Mouse (Mus musculus) common myeloid progenitor, adult 5-6 weeks (primary cell): ENCODE measurements at regions not wholly inside any gene's neighbourhood (a gene's known extent, or its start where the extent isn't known, plus 50 kb on each side); places are given as distances from the start of the nearest gene placed in this dataset.
"Not testable (repeated sequence)": the region's sequence is repeated elsewhere in the genome, so short reads cannot be mapped to it uniquely, and the experiment has no call there.

ENCODE experiments used
- ATAC-seq: replicated peaks from 2 replicates; pipeline ENCODE4 v1.8.0; 2016; ENCODE audit warnings: low read depth, mild to moderate bottlenecking, moderate TSS enrichment, inconsistent platforms; ENCODE audit not compliant: poor library complexity, severe bottlenecking

GRCm38 (mm10) chr1:189156906-189157305 lies 149.3 kb upstream of the Kctd3 start:
- no peak for ATAC-seq

DNA sequence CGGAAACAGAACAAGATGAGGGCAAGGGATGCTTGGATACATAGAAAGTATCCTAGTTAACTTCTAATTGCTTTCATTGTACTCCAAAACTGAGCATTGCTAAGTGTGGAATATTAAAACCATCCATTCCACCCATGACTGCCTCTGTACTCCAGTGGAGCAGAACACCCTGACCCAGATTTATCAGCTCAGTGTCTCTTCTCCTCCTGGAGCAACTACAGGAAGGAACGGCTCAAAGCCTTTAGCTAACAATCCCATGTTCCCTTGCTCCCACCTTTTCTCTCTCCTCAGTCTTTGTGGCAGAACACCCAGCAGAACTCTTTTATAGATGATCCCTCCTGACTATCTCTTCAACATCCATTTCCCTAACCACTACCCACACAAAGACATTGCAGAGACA lies 146.7 kb upstream of the Kctd3 start:
- ATAC-seq = no peak

DNA sequence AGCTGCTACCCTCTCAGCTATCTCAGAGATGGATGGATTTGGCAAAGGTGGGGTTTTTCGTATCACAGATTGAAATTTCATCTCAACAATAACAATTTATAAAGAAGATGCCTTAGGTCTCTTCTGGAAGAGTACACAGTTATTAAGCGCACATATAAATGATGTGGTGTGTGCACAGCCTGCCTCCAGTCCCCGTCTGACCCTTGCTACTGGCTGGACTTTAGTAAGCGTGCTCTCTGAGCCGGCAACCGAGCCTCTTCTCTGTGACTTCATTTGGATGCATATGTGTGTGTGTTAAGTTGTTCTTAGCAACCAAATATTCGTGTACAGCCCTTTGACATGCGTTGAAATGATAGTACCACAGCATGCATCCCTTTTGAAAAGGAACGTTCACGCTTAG lies 145.5 kb upstream of the Kctd3 start:
- no peak for ATAC-seq

- ATAC-seq = no peak
Measured at GRCm38 (mm10) chr1:189142982-189143451, 135.4 kb upstream of the Kctd3 start.

DNA sequence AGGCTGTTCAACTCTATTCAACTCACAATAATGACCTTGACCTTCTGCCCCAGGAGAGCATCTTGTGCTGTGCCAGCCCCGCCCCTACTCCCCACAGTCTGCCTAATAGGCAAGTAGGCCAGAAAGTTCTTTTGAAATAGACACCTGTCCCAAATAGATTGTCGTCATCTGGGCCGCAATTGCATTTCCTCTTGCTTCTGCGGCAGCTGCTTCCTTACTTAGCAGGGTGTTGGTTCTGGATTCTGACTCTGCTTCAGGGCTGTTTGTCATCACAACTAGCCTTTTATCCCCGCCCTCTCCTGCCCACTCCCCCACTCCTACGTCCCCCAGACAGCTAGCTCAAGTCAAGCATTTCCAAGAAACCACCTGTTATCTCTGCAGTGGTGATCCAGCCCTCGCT lies 134.9 kb upstream of the Kctd3 start:
- ATAC-seq = no peak

GRCm38 (mm10) chr1:189141694-189142093 lies 134.1 kb upstream of the Kctd3 start:
- ATAC-seq = no peak

GRCm38 (mm10) chr1:189136731-189137385 lies 129.2 kb upstream of the Kctd3 start:
- ATAC-seq = no peak

DNA sequence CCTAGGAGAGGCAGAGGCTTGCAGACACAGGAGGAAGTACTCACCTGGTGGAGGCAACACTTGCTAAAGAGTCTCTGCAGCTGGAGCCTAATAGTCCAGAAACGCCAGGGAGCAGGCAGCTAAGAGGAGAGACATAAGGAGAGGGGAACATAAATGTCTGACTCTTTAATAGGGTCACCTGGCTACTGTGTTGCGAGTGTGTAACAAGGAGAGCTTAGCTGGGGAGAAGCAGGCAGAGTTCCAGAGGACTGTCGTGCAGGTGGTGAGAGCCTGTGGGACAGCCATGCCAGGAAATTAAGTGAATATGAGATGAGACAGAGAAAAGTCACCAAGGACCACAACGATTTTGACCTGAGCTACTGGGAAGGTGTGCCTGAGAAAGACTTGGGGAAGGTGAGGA lies 128.2 kb upstream of the Kctd3 start:
- no peak for ATAC-seq

DNA sequence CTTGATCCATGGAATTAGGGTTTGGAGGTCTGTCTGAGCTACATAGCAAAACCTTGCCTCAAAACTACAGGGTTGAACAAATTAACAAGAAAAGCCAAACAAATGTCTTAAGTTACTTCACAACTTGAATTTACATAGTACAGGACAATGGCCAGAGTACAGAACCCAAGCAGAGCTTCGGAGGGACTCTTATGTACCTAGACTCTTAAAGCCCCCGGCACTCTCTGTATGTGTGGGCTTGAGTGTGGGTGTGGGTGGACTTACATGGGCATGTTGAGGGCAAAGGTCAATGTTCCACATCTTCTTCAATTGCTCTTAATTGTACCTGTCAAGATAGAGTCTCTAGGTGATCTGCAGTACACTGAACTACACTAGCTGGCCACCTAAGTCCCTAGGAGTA lies 121.1 kb upstream of the Kctd3 start:
- ATAC-seq = no peak

GRCm38 (mm10) chr1:189128246-189128645 lies 120.6 kb upstream of the Kctd3 start:
- ATAC-seq = not testable (repeated sequence)

- no peak for ATAC-seq
Measured at GRCm38 (mm10) chr1:189127367-189127766, 119.7 kb upstream of the Kctd3 start.

DNA sequence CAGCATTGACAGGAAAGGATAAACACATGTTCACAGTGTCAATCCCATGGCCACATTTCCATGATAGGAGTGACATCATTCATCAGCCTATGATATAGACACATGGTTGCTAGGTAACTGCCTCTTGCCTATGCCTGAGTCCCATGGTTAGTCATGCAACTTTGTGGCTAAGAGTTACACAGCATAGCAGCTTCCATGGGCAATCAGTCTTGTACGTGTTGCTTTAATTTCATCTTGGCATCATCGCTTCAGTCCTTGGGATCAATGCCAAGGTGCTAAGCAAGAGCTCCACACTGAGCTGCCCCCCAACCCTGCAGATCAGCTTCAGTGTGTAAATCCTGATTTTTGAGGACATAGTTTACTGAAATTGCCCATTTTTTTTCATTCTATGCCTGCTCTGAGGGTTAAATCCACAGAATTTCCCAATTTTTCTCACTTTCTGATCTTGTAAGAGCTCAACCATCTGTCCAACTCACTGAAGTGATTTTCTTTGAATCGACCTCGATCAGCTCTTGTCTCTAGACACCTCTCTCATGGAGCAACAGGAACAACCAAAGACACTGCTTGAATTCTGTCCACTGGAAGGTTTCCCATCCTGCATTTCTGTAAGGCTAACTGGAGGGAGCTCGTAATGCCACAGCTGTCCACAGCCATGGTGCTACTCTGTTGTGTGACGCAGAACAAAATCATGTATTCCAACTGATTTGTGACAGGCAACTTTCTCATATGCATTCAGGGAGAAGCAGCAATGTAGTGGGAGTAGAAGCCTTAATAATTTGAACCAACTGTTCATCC lies 112.5 kb upstream of the Kctd3 start:
- ATAC-seq = no peak

- peak; percentile 52 for ATAC-seq
Measured at GRCm38 (mm10) chr1:189119005-189119404, 111.4 kb upstream of the Kctd3 start.

DNA sequence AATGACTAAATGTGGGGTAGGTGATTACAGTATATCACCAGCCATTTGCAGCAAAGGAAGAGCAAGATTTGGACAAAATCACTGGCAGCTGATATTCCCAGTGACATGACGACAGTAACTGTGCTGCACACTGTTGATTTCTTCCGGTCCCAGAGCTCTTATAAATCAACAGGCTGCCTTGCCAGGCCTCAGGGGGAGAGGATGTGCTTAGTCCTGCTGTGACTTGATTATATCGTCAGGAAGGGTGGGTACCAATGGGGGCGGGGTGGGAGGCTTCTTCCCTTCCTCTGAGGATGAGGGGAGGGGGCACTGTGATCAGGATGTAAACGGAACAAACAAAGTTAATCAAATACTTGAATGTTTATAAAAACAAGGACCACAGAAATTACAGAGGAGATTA lies 110.9 kb upstream of the Kctd3 start:
- no peak for ATAC-seq

DNA sequence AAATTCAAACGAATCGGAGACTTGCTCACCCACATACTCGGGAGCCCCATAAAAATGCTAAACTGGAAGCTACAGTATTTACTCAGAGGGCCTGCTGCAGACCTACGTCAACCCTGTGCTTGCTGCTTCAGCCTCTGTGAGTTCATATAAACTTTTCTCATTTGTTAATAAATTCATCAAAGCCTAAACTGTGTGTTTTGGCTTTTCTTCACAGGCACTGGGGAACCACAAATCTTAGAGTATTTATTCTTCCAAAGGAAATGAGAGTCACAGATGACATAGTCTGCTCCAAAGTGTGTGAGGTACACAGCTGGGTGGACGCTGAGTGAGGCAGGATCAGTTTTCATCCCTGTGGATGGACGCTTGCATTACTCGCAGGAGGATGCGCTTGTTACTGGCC lies 108.3 kb upstream of the Kctd3 start:
- ATAC-seq = no peak

GRCm38 (mm10) chr1:189115279-189115678 lies 107.6 kb upstream of the Kctd3 start:
- ATAC-seq = no peak

- no peak for ATAC-seq
Measured at GRCm38 (mm10) chr1:189108260-189109035, 100.8 kb upstream of the Kctd3 start.

DNA sequence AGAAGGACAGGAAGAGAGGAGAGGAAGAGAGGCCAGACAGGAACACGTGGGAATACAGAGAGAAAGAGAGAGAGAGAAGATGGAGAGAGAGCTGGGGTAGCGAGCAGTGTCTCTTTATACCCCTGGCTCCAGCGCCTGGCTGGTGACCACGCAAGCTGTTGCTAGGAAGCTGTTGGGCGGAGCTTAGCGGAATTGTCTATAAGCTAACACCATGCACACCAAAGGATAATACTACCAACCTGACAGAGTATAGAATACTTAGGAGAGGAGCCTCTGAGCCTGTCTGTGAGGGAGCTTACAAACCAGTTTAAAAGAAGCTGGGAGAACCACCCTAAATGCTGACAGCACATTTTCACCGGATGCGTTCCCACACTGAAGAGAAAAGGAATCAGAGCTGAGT lies 100.2 kb upstream of the Kctd3 start:
- ATAC-seq = no peak

DNA sequence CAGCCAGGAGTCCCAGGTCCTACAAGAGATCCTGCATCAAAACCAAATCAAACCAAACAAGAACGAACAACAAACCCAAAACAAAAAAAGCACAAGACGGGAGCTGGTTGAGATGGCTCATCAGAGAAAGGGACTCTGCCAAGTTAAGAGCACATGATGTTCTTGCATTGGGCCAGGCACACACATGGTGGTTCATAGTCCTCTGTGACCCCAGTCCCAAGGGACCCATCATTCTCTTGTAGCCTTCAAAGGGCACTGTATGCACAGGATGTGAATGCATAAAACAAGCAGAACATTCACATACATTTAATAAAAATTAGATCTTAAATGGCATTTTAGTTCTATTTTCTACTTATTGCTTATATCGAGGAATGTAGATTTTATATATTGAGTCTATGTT lies 99.5 kb upstream of the Kctd3 start:
- no peak for ATAC-seq

GRCm38 (mm10) chr1:189105276-189105675 lies 97.6 kb upstream of the Kctd3 start:
- no peak for ATAC-seq

- ATAC-seq = no peak
Measured at GRCm38 (mm10) chr1:189102781-189103180, 95.1 kb upstream of the Kctd3 start.
